Mouse (Mus musculus) thymus, postnatal 4 days (tissue): ENCODE results near the gene Stat5b.
"Not testable (repeated sequence)": the region's sequence is repeated elsewhere in the genome, so short reads cannot be mapped to it uniquely, and the experiment has no call there.

Experiments used
- DNase-seq: peaks from one replicate; pipeline ENCODE4 v3.0.0; 2021

The Stat5b gene

DNA sequence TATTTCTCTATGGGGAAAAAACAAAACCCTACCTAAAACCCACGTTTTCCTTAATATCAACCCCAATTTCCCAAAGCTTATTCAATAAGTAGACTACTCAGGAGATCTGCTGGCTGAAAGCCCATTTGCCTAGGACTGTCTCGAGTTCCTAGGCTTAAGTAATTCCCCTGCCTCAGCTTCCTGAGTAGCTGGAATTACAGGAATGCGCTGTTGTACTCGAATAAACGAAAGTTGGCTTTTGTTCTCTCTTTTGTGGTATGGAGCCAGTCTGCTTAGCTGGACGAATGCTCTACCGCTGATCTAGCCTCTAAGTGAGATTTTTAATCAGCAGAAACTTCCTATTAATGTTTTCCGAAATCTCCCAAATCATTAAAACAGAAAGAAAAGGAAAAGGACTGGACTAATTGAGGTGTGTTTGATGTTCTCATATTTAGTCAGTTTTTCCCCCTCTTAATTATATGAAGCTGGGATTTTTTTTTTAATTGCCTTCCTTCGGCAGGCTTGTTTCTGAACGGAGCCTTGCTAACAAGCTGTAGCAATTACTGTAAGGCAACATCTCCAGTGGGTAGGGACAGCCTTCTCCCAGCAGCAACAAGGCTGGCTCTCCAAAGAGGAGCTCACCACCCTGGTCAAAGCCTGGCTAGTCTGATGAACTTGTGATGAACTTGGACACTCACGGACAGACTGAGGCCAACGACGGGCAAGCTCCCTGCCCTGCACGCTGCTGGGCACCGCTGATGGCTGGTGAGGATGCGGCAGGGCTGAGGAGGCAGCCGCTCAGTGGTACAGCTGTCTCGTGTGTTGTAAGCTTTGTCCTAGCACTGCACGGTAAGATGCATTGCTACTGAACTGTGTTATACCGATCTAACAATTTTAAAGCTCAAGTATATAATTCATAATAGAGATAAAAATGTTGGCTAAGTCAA lies 43.9 kb downstream of the Stat5b start:
- no peak for DNase-seq

- no peak for DNase-seq
Measured at GRCm38 (mm10) chr11:100805535-100805934, 45.0 kb downstream of the Stat5b start.

DNA sequence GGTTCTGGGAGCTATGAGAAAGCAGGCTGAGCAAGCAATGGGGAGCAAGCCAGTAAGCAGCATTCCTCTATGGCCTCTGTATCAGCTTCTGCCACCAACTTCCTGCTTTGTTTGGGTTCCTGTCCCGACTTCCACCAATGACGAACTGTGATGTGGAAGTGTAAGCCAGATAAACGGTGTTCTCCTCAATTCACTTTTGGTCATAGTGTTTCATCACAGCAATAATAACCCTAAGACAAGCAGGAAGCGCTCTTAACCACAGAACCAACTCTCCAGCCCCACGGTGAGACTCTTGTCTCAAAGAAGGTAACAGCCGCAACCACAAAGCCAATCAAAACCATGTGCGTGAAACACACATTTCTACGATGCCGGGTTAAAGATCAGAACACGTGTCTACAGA lies 46.1 kb downstream of the Stat5b start:
- DNase-seq, result no peak

- no peak for DNase-seq
Measured at GRCm38 (mm10) chr11:100799426-100799825, 51.1 kb downstream of the Stat5b start.

- no peak for DNase-seq
Measured at GRCm38 (mm10) chr11:100796585-100796984, 53.9 kb downstream of the Stat5b start.

- no peak for DNase-seq
Measured at GRCm38 (mm10) chr11:100795386-100795785, 55.1 kb downstream of the Stat5b start.

DNA sequence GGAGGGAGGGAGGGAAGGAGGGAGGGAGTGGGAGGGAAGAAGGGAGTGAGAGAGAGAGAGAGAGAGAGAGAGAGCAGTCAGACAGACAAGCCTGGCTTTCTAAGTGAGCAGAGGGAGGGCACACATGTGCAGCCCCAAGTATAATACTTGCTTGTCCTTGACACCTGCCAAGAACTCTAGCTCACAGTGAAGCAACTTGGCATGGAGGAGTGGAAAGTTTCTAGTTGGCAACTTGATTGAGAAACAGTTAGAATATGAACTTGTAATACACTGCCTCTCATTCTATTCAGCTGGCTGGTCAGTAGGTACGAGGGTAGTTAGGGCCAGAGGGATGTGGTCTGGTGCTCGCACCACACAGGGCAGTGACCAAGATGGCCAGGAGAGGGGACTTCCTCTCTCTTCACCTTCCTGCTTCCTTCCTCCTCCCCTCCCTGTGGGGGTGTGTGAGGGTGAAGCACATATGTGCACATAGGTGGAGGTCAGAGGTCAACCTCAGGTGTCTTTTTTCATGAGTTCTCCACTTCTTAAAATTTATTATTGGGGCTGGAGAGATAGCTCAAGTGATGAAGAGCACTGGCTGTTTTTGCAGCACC lies 59.0 kb downstream of the Stat5b start:
- no peak for DNase-seq

GRCm38 (mm10) chr11:100790644-100791043 lies 59.9 kb downstream of the Stat5b start:
- not testable (repeated sequence) for DNase-seq

- DNase-seq, result no peak
Measured at GRCm38 (mm10) chr11:100789702-100790101, 60.8 kb downstream of the Stat5b start.

GRCm38 (mm10) chr11:100785774-100786173 lies 64.8 kb downstream of the Stat5b start:
- no peak for DNase-seq

- no peak for DNase-seq
Measured at GRCm38 (mm10) chr11:100784286-100784685, 66.2 kb downstream of the Stat5b start.

DNA sequence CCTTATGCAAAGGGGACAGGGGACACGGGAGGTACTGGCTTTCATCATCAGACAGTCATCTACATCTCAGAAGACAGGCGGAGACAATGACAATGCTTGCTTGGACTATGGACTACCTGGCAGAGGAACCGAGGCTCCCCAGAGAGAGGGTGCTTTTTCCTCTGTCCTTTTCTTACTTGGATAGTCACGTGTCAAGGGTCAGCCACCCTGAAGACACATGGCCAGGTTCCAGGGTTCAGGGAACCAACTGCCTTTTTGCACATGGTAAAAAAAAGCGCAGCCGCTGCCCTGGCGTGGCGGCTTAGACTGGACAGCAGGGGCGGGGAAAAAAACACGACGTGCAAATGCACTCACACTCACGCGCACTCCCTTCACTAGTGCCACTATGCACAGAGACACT lies 68.0 kb downstream of the Stat5b start:
- DNase-seq, result no peak

- no peak for DNase-seq
Measured at GRCm38 (mm10) chr11:100781763-100782475, 68.6 kb downstream of the Stat5b start.

GRCm38 (mm10) chr11:100780247-100780646 lies 70.3 kb downstream of the Stat5b start:
- no peak for DNase-seq

GRCm38 (mm10) chr11:100778069-100778468 lies 72.5 kb downstream of the Stat5b start:
- DNase-seq, result no peak

- DNase-seq, result no peak
Measured at GRCm38 (mm10) chr11:100775921-100776320, 74.6 kb downstream of the Stat5b start.

DNA sequence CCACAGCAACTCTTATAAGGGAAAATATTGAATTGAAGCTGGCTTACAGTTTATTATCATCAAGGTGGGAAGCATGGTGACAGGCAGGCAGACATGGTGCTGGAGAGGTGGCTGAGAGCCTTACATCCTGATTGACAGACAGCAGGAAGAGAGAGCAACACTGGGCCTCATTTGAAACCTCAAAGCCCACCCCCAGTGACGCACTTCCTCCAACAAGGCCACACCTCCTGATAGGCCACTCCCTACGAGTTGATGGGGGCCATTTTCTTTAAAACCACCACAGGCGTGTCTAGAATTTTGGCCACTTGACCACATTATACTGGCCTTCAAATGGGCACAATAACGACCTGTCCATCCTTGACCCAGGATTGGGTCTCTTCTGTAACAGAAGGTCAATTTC lies 76.3 kb downstream of the Stat5b start:
- DNase-seq, result no peak

DNA sequence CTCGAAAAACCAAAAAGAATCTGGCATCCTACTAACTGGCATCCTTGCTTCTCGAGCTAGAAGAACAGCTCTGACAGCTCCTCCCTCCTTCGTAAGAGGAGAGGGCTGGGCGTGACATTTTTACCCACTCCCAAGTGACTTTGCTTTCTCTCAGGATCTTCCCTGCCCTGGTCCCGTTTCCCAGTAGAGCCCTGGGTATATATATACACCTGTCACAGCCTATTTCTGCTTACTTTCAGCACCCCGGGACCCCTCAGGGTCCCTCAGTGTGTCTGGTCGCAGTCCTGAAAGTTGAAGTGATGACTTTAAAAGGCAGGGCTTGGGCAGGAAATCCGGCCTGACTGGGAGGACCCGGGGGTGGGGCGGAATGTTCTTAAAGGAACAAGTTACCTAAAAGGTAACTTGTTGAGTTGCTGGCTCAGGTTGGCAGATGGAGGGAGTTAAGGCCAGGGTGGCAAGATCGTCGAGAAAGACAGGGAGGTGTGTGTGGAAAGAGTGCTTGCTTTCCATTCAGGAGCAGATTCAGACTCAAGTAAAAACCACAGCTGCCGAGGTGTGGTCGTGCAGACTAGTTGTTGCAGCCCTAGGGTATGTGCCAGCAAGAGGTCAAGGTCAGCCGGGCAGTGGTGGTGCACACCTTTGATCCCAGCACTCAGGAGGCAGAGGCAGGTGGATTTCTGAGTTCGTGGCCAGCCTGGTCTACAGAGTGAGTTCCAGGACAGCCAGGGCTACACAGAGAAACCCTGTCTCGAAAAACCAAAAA lies 79.7 kb downstream of the Stat5b start, which contains the start of gene Ghdc:
Ghdc (minus strand) TSS at position 312 of the 763 bp plus-strand sequence.
- DNase-seq, result peak; percentile 87

- no peak for DNase-seq
Measured at GRCm38 (mm10) chr11:100769980-100770379, 80.5 kb downstream of the Stat5b start.

- no peak for DNase-seq
Measured at GRCm38 (mm10) chr11:100767871-100768270, 82.7 kb downstream of the Stat5b start.

GRCm38 (mm10) chr11:100766726-100767125 lies 83.8 kb downstream of the Stat5b start:
- no peak for DNase-seq

GRCm38 (mm10) chr11:100762831-100763230 lies 87.7 kb downstream of the Stat5b start, which contains the start of gene Hcrt:
Gene Hcrt (minus strand): TSS chr11:100762931.
- DNase-seq, result no peak
